Mouse (Mus musculus): ENCODE data around the gene Lamc2. TPM values are rescaled to one million over a fixed set of nuclear protein-coding genes. Genes with fewer than 3 reads are reported as not detected.

Gene Lamc2
- polyA plus RNA-seq, 1 experiment from 2014 or later = 71.8 TPM

DNA sequence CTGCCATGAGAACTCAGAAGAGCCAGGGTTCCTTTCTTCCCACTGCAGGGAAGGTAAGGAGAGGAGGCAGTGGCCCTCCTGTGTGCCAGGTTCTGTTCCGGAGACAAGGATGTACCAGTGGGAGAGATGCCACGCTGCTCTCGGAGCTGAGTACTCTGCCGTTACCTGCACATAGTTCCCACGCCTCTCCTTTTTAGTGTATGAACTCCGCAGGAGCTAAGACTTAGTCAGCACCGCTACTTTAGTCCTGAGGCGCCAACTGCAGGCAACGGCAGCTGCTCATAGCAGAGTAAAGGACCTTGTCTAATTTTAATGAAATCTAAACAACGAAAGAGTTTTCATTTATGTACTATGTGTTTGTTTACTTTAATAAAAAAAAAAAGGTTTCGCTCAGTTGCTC, 46.0 kb downstream of the Lamc2 start:
- ATAC-seq (ENCODE audit: low read depth) = 0 out of 2 replicates have a peak, but pooled peaks have one; percentile 2

DNA sequence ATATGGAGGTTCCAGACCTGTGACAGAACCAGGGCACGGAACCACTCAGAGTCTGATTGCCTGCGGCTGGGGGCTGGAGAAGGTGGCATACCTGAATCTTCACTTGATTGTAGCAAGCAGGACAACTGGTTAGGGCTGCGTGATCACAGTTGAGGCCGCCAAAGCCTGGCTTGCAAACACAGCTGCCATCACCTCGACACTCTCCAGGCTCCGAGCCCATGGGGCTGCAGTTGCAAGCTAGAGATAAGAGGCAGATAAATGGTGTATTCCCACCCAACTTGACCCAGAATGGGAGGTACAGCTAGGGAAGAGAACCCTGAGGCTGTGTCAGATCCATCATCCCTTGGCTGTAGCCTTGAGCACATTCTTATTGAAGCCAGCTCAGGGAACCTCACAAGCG, 46.6 kb downstream of the Lamc2 start:
- no peak overlapping the region for H3K4me2 ChIP-seq (ENCODE audit: low read depth, low read length)
- no peaks in the 10 kb centered on the region for H3K27me3 ChIP-seq (ENCODE audit: control insufficient read depth, insufficient read depth, low read depth, low read length)
- WGBS = 45% methylated on average over 7 of the region's 7 CpGs
- H3K4me1 ChIP-seq (replicated peaks; ENCODE audit: control insufficient read depth, insufficient read depth, low read length) = peaks cover 24% of the 10 kb centered on the region
- H3K9ac ChIP-seq (ENCODE audit: low read length) = no peak overlapping the region
- H3K27ac ChIP-seq (ENCODE audit: low read length) = peak overlapping the region; percentile 3
- ATAC-seq (ENCODE audit: low read depth) = no peak
- no peak overlapping the region for H3K4me3 ChIP-seq (ENCODE audit: low read length)
- H3K9me3 ChIP-seq (ENCODE audit: control insufficient read depth, low read length) = no peaks in the 10 kb centered on the region
- no peaks in the 10 kb centered on the region for H3K36me3 ChIP-seq (ENCODE audit: control insufficient read depth, insufficient read depth, low read length)

More for the DNA sequence above, 46.0 kb downstream of the Lamc2 start:
- Histone ChIP-seq H3K4me2 (ENCODE audit: low read depth, low read length) (no peak overlapping the region), H3K4me1 (replicated peaks; ENCODE audit: control insufficient read depth, insufficient read depth, low read length) (peaks cover 22% of the 10 kb centered on the region), H3K9me3 (ENCODE audit: control insufficient read depth, low read length) (no peaks in the 10 kb centered on the region), H3K27ac (ENCODE audit: low read length) (peak overlapping the region; percentile 90), H3K27me3 (ENCODE audit: control insufficient read depth, insufficient read depth, low read depth, low read length) (no peaks in the 10 kb centered on the region), H3K36me3 (ENCODE audit: control insufficient read depth, insufficient read depth, low read length) (no peaks in the 10 kb centered on the region), H3K4me3 (ENCODE audit: low read length) (no peak overlapping the region), H3K9ac (ENCODE audit: low read length) (0 out of 2 replicates have a peak overlapping the region, but pooled peaks have one; percentile 10)
- whole genome bisulfite sequencing = 44% methylated on average over 11 of the region's 11 CpGs

DNA sequence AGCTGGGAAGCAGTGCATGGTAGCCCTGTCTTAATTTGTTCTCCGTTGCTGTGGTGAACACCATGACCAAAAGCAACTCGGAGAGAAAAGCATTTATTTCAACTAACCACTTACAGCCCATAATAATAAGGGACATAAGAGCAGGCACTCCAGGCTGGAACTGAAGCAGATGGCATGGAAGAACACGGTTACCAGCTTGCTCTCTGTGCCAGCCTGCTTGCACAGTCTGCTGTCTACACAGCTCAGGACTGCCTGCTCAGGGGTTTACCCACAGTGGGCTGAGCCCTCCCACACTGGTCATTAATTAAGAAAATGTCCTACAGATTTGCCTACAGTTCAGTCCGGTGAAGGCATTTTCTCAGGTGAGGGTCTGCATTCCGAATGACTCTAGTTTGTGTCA, 47.8 kb downstream of the Lamc2 start:
- H3K9ac ChIP-seq (ENCODE audit: low read length) = no peak overlapping the region
- ATAC-seq (ENCODE audit: low read depth) = no peak
- no peak overlapping the region for H3K27ac ChIP-seq (ENCODE audit: low read length)
- peaks cover 35% of the 10 kb centered on the region for H3K4me1 ChIP-seq (replicated peaks; ENCODE audit: control insufficient read depth, insufficient read depth, low read length)
- H3K36me3 ChIP-seq (ENCODE audit: control insufficient read depth, insufficient read depth, low read length) = no peaks in the 10 kb centered on the region
- 67% methylated on average over 5 of the region's 5 CpGs for WGBS
- no peak overlapping the region for H3K4me3 ChIP-seq (ENCODE audit: low read length)
- no peak overlapping the region for H3K4me2 ChIP-seq (ENCODE audit: low read depth, low read length)
- H3K9me3 ChIP-seq (ENCODE audit: control insufficient read depth, low read length) = no peaks in the 10 kb centered on the region
- H3K27me3 ChIP-seq (ENCODE audit: control insufficient read depth, insufficient read depth, low read depth, low read length) = no peaks in the 10 kb centered on the region

DNA sequence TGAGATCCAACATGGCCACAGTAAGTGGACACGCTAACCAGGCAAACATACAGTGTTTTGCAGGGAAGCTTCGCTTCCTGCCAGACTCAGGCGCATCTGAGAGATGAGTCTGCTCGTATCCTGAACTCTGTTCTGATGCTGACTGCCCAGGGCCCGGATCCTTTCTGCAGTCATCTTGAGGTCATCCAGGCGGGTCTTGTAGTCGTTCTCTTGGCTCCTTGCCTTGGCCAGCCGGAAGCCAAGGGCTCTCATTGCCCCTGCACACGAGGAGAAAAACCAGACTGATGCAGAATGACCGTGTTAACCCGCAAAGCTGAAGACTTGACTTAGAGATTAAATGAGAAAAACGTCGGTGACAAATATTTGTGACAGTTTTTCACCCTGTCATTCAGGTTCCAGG, 49.6 kb downstream of the Lamc2 start:
- H3K27me3 ChIP-seq (ENCODE audit: control insufficient read depth, insufficient read depth, low read depth, low read length) = no peaks in the 10 kb centered on the region
- H3K9me3 ChIP-seq (ENCODE audit: control insufficient read depth, low read length) = no peaks in the 10 kb centered on the region
- peaks cover 35% of the 10 kb centered on the region for H3K4me1 ChIP-seq (replicated peaks; ENCODE audit: control insufficient read depth, insufficient read depth, low read length)
- WGBS = 37% methylated on average over 13 of the region's 13 CpGs
- no peak overlapping the region for H3K4me2 ChIP-seq (ENCODE audit: low read depth, low read length)
- no peak overlapping the region for H3K4me3 ChIP-seq (ENCODE audit: low read length)
- no peak overlapping the region for H3K9ac ChIP-seq (ENCODE audit: low read length)
- ATAC-seq (ENCODE audit: low read depth) = no peak
- no peaks in the 10 kb centered on the region for H3K36me3 ChIP-seq (ENCODE audit: control insufficient read depth, insufficient read depth, low read length)
- H3K27ac ChIP-seq (ENCODE audit: low read length) = 0 out of 2 replicates have a peak overlapping the region, but pooled peaks have one; percentile 12

DNA sequence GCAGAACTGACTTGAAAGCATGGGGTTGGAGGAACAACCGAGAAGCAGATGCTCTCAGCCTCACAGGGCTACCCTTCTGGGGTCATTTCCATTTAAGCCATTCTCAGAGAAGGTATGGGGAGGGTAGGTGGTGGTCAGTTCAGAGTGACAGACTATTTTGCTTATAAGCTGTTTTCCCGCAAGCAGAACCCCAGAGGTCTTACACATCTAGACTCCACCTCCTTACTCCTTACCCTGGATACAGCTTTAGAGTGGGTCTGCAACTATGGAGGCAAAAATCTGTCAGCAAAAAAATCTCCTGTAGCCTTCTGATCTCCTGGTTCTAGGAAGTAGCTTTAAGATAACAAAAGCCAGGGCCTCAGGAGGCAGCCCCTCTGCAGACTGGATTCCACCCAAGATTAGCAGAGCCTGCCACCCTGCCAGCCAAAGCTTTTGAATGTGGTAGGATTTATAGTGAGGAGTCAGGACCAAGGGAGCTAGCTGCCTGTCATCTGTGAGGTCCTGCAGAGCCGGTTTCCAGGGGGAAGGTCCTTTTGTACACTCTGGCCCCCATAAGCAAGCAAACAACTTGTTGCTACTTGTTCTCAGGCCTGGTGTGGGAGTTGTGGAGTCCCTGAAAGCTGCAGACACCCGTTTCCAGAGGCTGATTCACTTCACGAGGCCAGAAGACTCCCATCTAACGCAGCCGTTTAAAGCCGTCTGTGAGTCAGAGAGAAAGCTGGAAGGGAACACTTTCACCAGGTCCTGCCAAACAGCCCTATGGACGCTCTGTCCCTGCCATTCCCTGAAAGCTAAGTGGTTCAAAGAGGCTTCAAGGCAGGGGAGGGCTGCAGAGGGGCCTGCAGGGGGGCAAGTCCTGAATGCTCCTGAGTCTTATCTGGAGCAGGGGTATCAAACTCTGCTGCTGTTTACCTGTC, 52.1 kb downstream of the Lamc2 start:
- Histone ChIP-seq H3K27ac (ENCODE audit: low read length) (peak overlapping the region; percentile 89), H3K9me3 (ENCODE audit: control insufficient read depth, low read length) (no peaks in the 10 kb centered on the region), H3K4me3 (ENCODE audit: low read length) (no peak overlapping the region), H3K27me3 (ENCODE audit: control insufficient read depth, insufficient read depth, low read depth, low read length) (no peaks in the 10 kb centered on the region), H3K36me3 (ENCODE audit: control insufficient read depth, insufficient read depth, low read length) (no peaks in the 10 kb centered on the region), H3K9ac (ENCODE audit: low read length) (peak overlapping the region; percentile 39; the same call in 1 of the 2 replicates), H3K4me2 (ENCODE audit: low read depth, low read length) (no peak overlapping the region), H3K4me1 (replicated peaks; ENCODE audit: control insufficient read depth, insufficient read depth, low read length) (peaks cover 17% of the 10 kb centered on the region)
- WGBS = 22% methylated on average over 9 of the region's 9 CpGs
- ATAC-seq (ENCODE audit: low read depth) = peak; percentile 73

DNA sequence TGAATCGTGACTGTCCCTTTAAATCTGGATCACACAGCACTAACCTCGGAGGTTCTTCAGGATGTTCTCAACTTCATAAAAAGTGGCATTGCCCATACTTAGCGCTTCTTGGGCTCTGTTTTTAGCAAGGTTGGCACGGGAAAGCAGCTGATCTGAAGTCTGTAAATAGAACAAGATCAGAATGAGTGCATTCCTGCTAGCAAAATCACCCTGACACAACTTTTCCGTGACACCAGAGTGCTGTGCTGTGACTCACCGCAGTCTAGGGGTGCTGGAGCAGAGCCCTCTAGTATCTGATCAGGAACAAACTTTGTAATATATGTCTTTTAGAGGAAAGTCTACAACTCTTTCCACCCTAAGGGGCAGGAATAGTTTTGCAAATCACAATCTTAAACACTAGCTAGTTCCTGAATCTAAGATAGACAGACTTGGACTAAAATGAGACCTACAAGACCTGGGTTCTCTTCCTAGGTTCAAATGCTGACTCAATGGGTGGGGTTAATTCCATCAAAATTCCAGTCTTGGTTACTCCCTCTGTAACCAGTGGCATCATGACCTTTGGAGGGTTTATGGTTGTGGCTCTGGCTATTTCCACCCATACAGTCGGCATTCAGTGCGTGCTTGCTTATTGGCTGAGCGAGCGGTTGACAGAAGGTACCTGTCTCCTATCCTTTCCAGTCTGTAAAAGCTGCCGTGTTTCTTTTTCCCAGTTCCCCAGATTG, 56.1 kb downstream of the Lamc2 start:
- H3K4me2 ChIP-seq (ENCODE audit: low read depth, low read length) = no peak overlapping the region
- no peak overlapping the region for H3K4me3 ChIP-seq (ENCODE audit: low read length)
- no peaks in the 10 kb centered on the region for H3K27me3 ChIP-seq (ENCODE audit: control insufficient read depth, insufficient read depth, low read depth, low read length)
- H3K27ac ChIP-seq (ENCODE audit: low read length) = no peak overlapping the region
- H3K9ac ChIP-seq (ENCODE audit: low read length) = no peak overlapping the region
- no peak for ATAC-seq (ENCODE audit: low read depth)
- peaks cover 17% of the 10 kb centered on the region for H3K4me1 ChIP-seq (replicated peaks; ENCODE audit: control insufficient read depth, insufficient read depth, low read length)
- H3K9me3 ChIP-seq (ENCODE audit: control insufficient read depth, low read length) = no peaks in the 10 kb centered on the region
- H3K36me3 ChIP-seq (ENCODE audit: control insufficient read depth, insufficient read depth, low read length) = no peaks in the 10 kb centered on the region; the same call in 1 of the 2 replicates
- 75% methylated on average over 11 of the region's 11 CpGs for WGBS

DNA sequence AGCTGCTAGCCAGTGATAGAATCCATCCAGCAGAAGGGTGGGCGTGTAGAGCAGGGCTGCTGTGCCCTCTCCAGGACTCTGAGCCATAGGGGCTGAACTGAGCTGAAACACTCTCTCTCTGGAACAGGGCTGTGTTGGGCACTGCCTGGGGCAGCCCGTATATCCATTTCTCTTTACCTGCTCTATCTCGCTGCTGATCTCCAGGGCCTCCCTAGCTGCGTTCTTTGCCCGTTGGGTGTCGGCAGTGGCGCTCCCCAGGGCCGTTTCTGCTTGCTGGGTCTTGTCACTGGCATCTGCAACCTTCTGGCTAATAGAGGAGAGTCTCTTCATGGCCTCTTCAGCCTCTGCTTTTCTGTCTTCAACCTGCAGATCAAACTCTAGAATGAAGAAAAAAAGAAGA, 57.5 kb downstream of the Lamc2 start:
- H3K4me2 ChIP-seq (ENCODE audit: low read depth, low read length) = no peak overlapping the region
- no peak overlapping the region for H3K27ac ChIP-seq (ENCODE audit: low read length)
- 72% methylated on average over 8 of the region's 8 CpGs for WGBS
- no peaks in the 10 kb centered on the region for H3K27me3 ChIP-seq (ENCODE audit: control insufficient read depth, insufficient read depth, low read depth, low read length)
- peaks cover 7% of the 10 kb centered on the region for H3K4me1 ChIP-seq (replicated peaks; ENCODE audit: control insufficient read depth, insufficient read depth, low read length)
- no peak overlapping the region for H3K4me3 ChIP-seq (ENCODE audit: low read length)
- ATAC-seq (ENCODE audit: low read depth) = no peak
- H3K9me3 ChIP-seq (ENCODE audit: control insufficient read depth, low read length) = no peaks in the 10 kb centered on the region
- H3K9ac ChIP-seq (ENCODE audit: low read length) = no peak overlapping the region
- H3K36me3 ChIP-seq (ENCODE audit: control insufficient read depth, insufficient read depth, low read length) = no peaks in the 10 kb centered on the region; the same call in 1 of the 2 replicates

DNA sequence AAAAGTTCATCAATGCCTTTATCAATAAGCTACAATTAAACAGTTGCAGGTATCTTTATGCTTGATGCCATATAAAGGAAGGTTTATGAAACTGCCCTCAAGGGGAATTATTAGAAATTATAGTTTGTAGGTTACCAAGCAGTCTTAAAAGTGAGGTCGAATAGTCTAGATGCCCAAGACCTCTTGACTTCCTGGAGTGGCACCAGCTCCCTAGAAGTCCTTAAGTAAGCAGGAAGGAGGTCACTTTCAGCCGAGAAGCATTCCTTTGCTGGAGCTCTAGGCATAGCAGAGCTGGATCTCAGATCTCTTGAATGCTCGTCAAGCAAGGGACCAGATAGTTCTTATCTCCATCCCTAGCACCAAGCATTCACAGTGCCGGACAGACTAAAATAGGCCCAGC, 58.6 kb downstream of the Lamc2 start:
- H3K27me3 ChIP-seq (ENCODE audit: control insufficient read depth, insufficient read depth, low read depth, low read length) = no peaks in the 10 kb centered on the region

More for the DNA sequence above, 58.6 kb downstream of the Lamc2 start:
- no peak overlapping the region for H3K9ac ChIP-seq (ENCODE audit: low read length)
- no peaks in the 10 kb centered on the region for H3K9me3 ChIP-seq (ENCODE audit: control insufficient read depth, low read length)
- no peak overlapping the region for H3K4me3 ChIP-seq (ENCODE audit: low read length)
- no peaks in the 10 kb centered on the region; the same call in 1 of the 2 replicates for H3K36me3 ChIP-seq (ENCODE audit: control insufficient read depth, insufficient read depth, low read length)
- H3K4me1 ChIP-seq (replicated peaks; ENCODE audit: control insufficient read depth, insufficient read depth, low read length) = peaks cover 3% of the 10 kb centered on the region; the same call in 1 of the 2 replicates
- no peak for ATAC-seq (ENCODE audit: low read depth)
- no peak overlapping the region for H3K4me2 ChIP-seq (ENCODE audit: low read depth, low read length)
- H3K27ac ChIP-seq (ENCODE audit: low read length) = no peak overlapping the region
- 54% methylated on average over 4 of the region's 4 CpGs for WGBS

Data from lung, embryonic 16.5 days (tissue).